Mouse (Mus musculus): ENCODE measurements around the gene Pip4p1. TPM values are rescaled to one million over a fixed set of nuclear protein-coding genes. Genes with fewer than 3 reads are reported as not detected.
A peak's percentile ranks its signal among the peaks of the same experiment; 100 is the strongest.
"Not testable (repeated sequence)": the region's sequence is repeated elsewhere in the genome, so short reads cannot be mapped to it uniquely, and the experiment has no call there.

Pip4p1 gene
- total RNA-seq, 2 experiments from 2014 or later, result 12.6 to 16.4 TPM

- intact Hi-C loops (cut with DNase I; ENCODE audit: low total_unique reads), result not testable (repeated sequence)
Measured at GRCm38 (mm10) chr14:50944668-50945033, 14.0 kb upstream of the Pip4p1 start.

GRCm38 (mm10) chr14:50943932-50944667, 13.4 kb upstream of the Pip4p1 start, which contains the start of gene Gm49342:
Gene Gm49342 (plus strand): TSS chr14:50944517.
- peak; percentile 95 for DNase-seq
- intact Hi-C loops (cut with DNase I; ENCODE audit: low total_unique reads), result no loop called here

More at GRCm38 (mm10) chr14:50944668-50945033, 14.0 kb upstream of the Pip4p1 start:
- DNase-seq, result not testable (repeated sequence)

- no peak for DNase-seq
- intact Hi-C loops (cut with DNase I; ENCODE audit: low total_unique reads), result no loop called here
Measured at GRCm38 (mm10) chr14:50938940-50939339, 8.3 kb upstream of the Pip4p1 start.

GRCm38 (mm10) chr14:50938119-50938908, 7.7 kb upstream of the Pip4p1 start:
- DNase-seq, result no peak
- intact Hi-C loops (cut with DNase I; ENCODE audit: low total_unique reads), result no loop called here

- DNase-seq, result no peak
- intact Hi-C loops (cut with DNase I; ENCODE audit: low total_unique reads), result no loop called here
Measured at GRCm38 (mm10) chr14:50936649-50937048, 6.0 kb upstream of the Pip4p1 start.

- intact Hi-C loops (cut with DNase I; ENCODE audit: low total_unique reads), result loop anchor here (5.0 kb wide), 1 partner anchor 129 kb away; no protein-coding TSS in a partner anchor
- DNase-seq, result no peak
Measured at GRCm38 (mm10) chr14:50931493-50932020, 901 bp upstream of the Pip4p1 start.

GRCm38 (mm10) chr14:50930377-50930753, 291 bp downstream of the Pip4p1 start:
- intact Hi-C loops (cut with DNase I; ENCODE audit: low total_unique reads), result loop anchor here (5.0 kb wide), 1 partner anchor 128 kb away; no protein-coding TSS in a partner anchor
- DNase-seq, result peak; percentile 53

GRCm38 (mm10) chr14:50929951-50930350, 705 bp downstream of the Pip4p1 start:
- DNase-seq, result peak; percentile 6
- intact Hi-C loops (cut with DNase I; ENCODE audit: low total_unique reads), result loop anchor here (5.0 kb wide), 1 partner anchor 128 kb away; no protein-coding TSS in a partner anchor

- intact Hi-C loops (cut with DNase I; ENCODE audit: low total_unique reads), result no loop called here
- DNase-seq, result no peak
Measured at GRCm38 (mm10) chr14:50927366-50927765, 3.3 kb downstream of the Pip4p1 start.

GRCm38 (mm10) chr14:50925111-50925920, 5.3 kb downstream of the Pip4p1 start:
- intact Hi-C loops (cut with DNase I; ENCODE audit: low total_unique reads), result no loop called here
- no peak for DNase-seq

- intact Hi-C loops (cut with DNase I; ENCODE audit: low total_unique reads), result no loop called here
Measured at GRCm38 (mm10) chr14:50924281-50925064, 6.2 kb downstream of the Pip4p1 start, which contains the start of the genes Osgep and Apex1. Gene Osgep (minus strand): TSS chr14:50924893. Gene Apex1 (plus strand): TSS chr14:50924968.

GRCm38 (mm10) chr14:50923437-50923836, 7.2 kb downstream of the Pip4p1 start:
- DNase-seq; intact Hi-C loops (cut with DNase I; ENCODE audit: low total_unique reads): not testable (repeated sequence)

More at GRCm38 (mm10) chr14:50924281-50925064, 6.2 kb downstream of the Pip4p1 start, which contains the start of the genes Osgep and Apex1:
- peak; percentile 95 for DNase-seq

- intact Hi-C loops (cut with DNase I; ENCODE audit: low total_unique reads), result no loop called here
- DNase-seq, result no peak
Measured at GRCm38 (mm10) chr14:50911356-50911755, 19.3 kb downstream of the Pip4p1 start.

- intact Hi-C loops (cut with DNase I; ENCODE audit: low total_unique reads), result no loop called here
- DNase-seq, result no peak
Measured at GRCm38 (mm10) chr14:50908126-50908525, 22.5 kb downstream of the Pip4p1 start.

GRCm38 (mm10) chr14:50905327-50905726, 25.3 kb downstream of the Pip4p1 start:
- intact Hi-C loops (cut with DNase I; ENCODE audit: low total_unique reads); DNase-seq: not testable (repeated sequence)

GRCm38 (mm10) chr14:50904828-50905129, 25.9 kb downstream of the Pip4p1 start:
- intact Hi-C loops (cut with DNase I; ENCODE audit: low total_unique reads), result no loop called here
- DNase-seq, result no peak

- intact Hi-C loops (cut with DNase I; ENCODE audit: low total_unique reads), result no loop called here
- peak; percentile 40 for DNase-seq
Measured at GRCm38 (mm10) chr14:50903973-50904827, 26.5 kb downstream of the Pip4p1 start.

GRCm38 (mm10) chr14:50897992-50898391, 32.7 kb downstream of the Pip4p1 start:
- intact Hi-C loops (cut with DNase I; ENCODE audit: low total_unique reads); DNase-seq: not testable (repeated sequence)

All from gastrocnemius, postnatal 14 days (tissue).